Mouse (Mus musculus): ENCODE measurements around the gene Epha2.

DNA sequence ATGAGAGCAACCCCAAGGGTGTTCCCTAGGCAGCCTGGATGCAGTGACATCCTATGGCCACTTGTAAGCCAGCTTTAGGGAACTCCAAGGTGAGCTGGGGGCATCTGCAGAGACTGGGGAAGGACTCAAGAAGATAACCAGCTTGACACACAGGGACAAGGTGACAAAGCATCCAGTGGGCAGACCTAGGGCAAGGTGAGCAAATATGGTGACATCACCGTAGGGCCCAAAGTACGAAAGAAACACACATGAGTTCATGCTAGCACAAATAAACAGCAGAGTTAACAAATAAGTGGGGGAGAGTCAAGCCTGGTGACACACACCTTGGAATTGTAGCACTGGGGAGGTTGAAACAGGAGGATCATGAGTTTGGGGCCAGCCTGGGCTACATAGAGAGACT is 30.4 kb downstream of the Epha2 start:
- TF ChIP-seq CTCF (IDR thresholded peaks at IDR 0.05) (no peak), EP300 (IDR thresholded peaks at IDR 0.05) (no peak)

Measured in lung, postnatal 0 days (tissue).